Mouse (Mus musculus): ENCODE data around the gene Gsto2. TPM values are rescaled to one million over a fixed set of nuclear protein-coding genes. Genes with fewer than 3 reads are reported as not detected.
"Not testable (repeated sequence)": the region's sequence is repeated elsewhere in the genome, so short reads cannot be mapped to it uniquely, and the experiment has no call there.

Gsto2 gene
- polyA plus RNA-seq, 1 experiment from 2014 or later = 1.1 TPM

DNA sequence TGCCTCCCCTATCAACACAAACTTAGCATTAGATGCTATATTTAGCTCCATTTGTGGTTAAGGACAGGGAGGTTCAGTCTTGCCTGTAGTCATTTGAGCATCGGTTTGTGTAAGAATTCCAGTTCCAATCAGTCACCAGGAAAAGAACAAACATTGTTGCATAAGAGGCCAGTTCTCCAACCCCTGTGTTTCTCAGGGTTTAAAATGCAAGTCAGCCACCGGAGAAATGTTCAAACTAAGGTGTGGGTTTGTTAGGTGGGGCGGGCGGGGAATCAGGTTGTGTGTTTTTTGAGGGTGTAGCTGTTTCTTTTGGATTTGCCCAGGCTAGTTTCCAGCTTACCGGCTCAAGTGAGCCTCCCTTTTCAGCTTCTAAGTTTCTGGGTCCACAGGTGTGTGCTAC lies 30.7 kb upstream of the Gsto2 start:
- ATAC-seq = no peak
- no peak overlapping the region for H3K27ac ChIP-seq (ENCODE audit: low read depth, low read length)
- no peak overlapping the region for H3K4me3 ChIP-seq (ENCODE audit: low read depth, low read length)
- 94% methylated on average over 5 of the region's 5 CpGs for WGBS
- H3K4me1 ChIP-seq (ENCODE audit: control insufficient read depth, insufficient read depth, low read length) = no peaks in the 10 kb centered on the region
- H3K9me3 ChIP-seq (replicated peaks; ENCODE audit: control insufficient read depth, low read length) = no peaks in the 10 kb centered on the region
- H3K9ac ChIP-seq (ENCODE audit: low read length) = no peak overlapping the region
- no peak for DNase-seq (ENCODE audit: low spot score)
- H3K4me2 ChIP-seq (ENCODE audit: low read length) = no peak overlapping the region
- no peaks in the 10 kb centered on the region for H3K36me3 ChIP-seq (ENCODE audit: control insufficient read depth, insufficient read depth, low read length)
- H3K27me3 ChIP-seq (replicated peaks; ENCODE audit: control insufficient read depth, insufficient read depth, low read length) = no peaks in the 10 kb centered on the region

GRCm38 (mm10) chr19:47835776-47836175 lies 29.6 kb upstream of the Gsto2 start:
- ATAC-seq (no peak), DNase-seq (ENCODE audit: low spot score) (no peak)

DNA sequence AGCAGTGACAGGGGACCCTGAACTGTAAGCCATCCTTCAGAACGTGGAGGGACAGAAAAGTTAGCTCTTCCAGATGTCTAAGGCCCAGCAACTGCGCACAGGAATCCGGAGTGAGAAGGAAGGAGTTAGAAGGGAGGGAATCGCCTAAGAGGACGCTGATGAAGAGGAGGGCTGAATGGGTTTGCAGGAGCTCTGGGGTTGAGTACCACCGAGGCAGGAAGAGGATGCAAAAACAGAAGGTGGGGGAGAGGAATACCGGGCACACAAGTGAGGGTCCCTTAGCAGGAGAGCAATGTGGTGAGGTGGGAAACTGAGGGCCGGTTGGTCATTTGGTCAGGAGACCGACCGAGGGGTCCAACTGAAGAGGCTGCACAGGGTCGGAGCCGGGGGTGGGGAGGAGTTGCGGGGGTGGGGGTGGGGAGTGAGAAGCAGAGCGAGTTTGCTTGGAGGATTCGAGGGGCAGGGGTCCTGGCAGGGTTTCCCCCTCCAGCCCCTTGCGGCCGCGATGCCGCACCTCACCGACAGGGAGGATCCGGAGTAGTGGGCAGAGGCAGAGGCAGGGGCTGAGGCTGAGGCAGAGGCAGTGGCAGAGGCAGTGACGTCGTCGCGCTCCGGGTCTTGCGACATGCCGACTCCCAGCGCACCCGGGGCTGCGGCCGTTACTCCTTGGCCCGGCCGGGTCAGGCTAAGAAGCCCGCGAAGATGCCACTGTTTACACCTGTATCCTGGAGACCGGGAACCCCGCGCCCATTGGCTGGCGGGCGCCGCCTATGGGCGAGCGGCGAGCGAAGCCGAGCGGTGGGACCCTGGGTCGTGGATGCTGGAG lies 28.4 kb upstream of the Gsto2 start:
- no peak overlapping the region for H3K27ac ChIP-seq (ENCODE audit: low read depth, low read length)
- peak overlapping the region; percentile 83 for H3K4me2 ChIP-seq (ENCODE audit: low read length)
- H3K4me3 ChIP-seq (ENCODE audit: low read depth, low read length) = peak overlapping the region; percentile 47
- ATAC-seq (peak; percentile 97), DNase-seq (ENCODE audit: low spot score) (peak; percentile 71)
- WGBS = 2% methylated on average over 49 of the region's 49 CpGs
- no peaks in the 10 kb centered on the region for H3K9me3 ChIP-seq (replicated peaks; ENCODE audit: control insufficient read depth, low read length)
- no peaks in the 10 kb centered on the region for H3K27me3 ChIP-seq (replicated peaks; ENCODE audit: control insufficient read depth, insufficient read depth, low read length)
- H3K36me3 ChIP-seq (ENCODE audit: control insufficient read depth, insufficient read depth, low read length) = no peaks in the 10 kb centered on the region
- no peaks in the 10 kb centered on the region for H3K4me1 ChIP-seq (ENCODE audit: control insufficient read depth, insufficient read depth, low read length)
- H3K9ac ChIP-seq (ENCODE audit: low read length) = peak overlapping the region; percentile 58

More at GRCm38 (mm10) chr19:47835776-47836175, 29.6 kb upstream of the Gsto2 start:
- Histone ChIP-seq H3K4me2 (ENCODE audit: low read length) (no peak overlapping the region), H3K4me3 (ENCODE audit: low read depth, low read length) (no peak overlapping the region), H3K4me1 (ENCODE audit: control insufficient read depth, insufficient read depth, low read length) (no peaks in the 10 kb centered on the region), H3K27ac (ENCODE audit: low read depth, low read length) (no peak overlapping the region), H3K36me3 (ENCODE audit: control insufficient read depth, insufficient read depth, low read length) (no peaks in the 10 kb centered on the region), H3K9me3 (replicated peaks; ENCODE audit: control insufficient read depth, low read length) (no peaks in the 10 kb centered on the region), H3K9ac (ENCODE audit: low read length) (no peak overlapping the region), H3K27me3 (replicated peaks; ENCODE audit: control insufficient read depth, insufficient read depth, low read length) (no peaks in the 10 kb centered on the region)
- 86% methylated on average over 7 of the region's 7 CpGs for WGBS

DNA sequence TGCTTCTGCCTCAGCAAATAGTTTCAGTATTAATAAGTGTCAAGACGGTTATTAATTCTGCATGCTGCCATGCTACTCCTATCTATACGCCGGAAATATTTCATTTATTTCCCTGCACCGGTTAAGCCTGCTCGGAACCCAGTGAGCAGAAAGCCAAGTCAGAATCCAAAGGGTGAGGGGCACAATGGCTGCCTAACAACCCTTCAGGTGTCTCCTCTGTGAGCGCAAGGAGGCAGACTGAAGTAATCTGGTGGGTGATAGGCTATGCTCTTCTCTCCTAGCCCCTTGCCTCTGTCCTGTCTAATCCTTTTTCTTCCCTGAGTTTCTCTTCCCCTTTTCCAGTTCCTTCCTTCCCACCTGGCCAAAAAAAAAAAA lies 27.8 kb upstream of the Gsto2 start:
- ATAC-seq (peak; percentile 61), DNase-seq (ENCODE audit: low spot score) (no peak)
- Histone ChIP-seq H3K27me3 (replicated peaks; ENCODE audit: control insufficient read depth, insufficient read depth, low read length) (no peaks in the 10 kb centered on the region), H3K36me3 (ENCODE audit: control insufficient read depth, insufficient read depth, low read length) (no peaks in the 10 kb centered on the region), H3K9ac (ENCODE audit: low read length) (peak overlapping the region; percentile 58; the same call in 1 of the 2 replicates), H3K4me1 (ENCODE audit: control insufficient read depth, insufficient read depth, low read length) (no peaks in the 10 kb centered on the region), H3K27ac (ENCODE audit: low read depth, low read length) (no peak overlapping the region), H3K4me3 (ENCODE audit: low read depth, low read length) (peak overlapping the region; percentile 47), H3K4me2 (ENCODE audit: low read length) (peak overlapping the region; percentile 83), H3K9me3 (replicated peaks; ENCODE audit: control insufficient read depth, low read length) (no peaks in the 10 kb centered on the region)
- 0% methylated on average over 6 of the region's 6 CpGs for WGBS

- not testable (repeated sequence) for H3K27ac ChIP-seq (ENCODE audit: low read depth, low read length); H3K9ac ChIP-seq (ENCODE audit: low read length); H3K9me3 ChIP-seq (replicated peaks; ENCODE audit: control insufficient read depth, low read length); H3K36me3 ChIP-seq (ENCODE audit: control insufficient read depth, insufficient read depth, low read length); H3K27me3 ChIP-seq (replicated peaks; ENCODE audit: control insufficient read depth, insufficient read depth, low read length); H3K4me3 ChIP-seq (ENCODE audit: low read depth, low read length); H3K4me2 ChIP-seq (ENCODE audit: low read length); H3K4me1 ChIP-seq (ENCODE audit: control insufficient read depth, insufficient read depth, low read length); ATAC-seq; DNase-seq (ENCODE audit: low spot score)
- WGBS = 87% methylated on average over 11 of the region's 15 CpGs
Measured at GRCm38 (mm10) chr19:47841234-47841633, 24.1 kb upstream of the Gsto2 start.

DNA sequence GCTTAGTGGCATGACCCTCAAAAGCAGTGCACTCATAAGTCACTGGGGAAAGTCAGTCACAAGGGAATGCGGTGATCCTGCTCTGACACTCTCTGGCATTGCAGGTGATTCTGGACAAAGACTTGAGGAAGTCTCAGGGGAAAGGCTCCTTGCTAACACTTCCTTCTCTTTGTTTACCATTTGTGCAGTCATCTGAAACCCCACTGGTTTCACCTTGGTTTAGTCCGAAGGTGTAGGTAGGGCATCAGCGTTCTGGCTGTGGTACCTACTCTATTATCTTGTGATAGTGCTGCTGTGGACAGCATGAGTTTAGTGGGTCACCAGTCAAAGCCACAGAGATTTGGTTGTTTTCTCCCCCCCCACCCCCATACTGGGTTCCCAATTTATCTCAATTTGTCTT lies 15.6 kb upstream of the Gsto2 start:
- Histone ChIP-seq H3K4me1 (ENCODE audit: control insufficient read depth, insufficient read depth, low read length) (peaks cover 7% of the 10 kb centered on the region), H3K9me3 (replicated peaks; ENCODE audit: control insufficient read depth, low read length) (no peaks in the 10 kb centered on the region), H3K4me2 (ENCODE audit: low read length) (no peak overlapping the region), H3K36me3 (ENCODE audit: control insufficient read depth, insufficient read depth, low read length) (no peaks in the 10 kb centered on the region), H3K27me3 (replicated peaks; ENCODE audit: control insufficient read depth, insufficient read depth, low read length) (no peaks in the 10 kb centered on the region), H3K4me3 (ENCODE audit: low read depth, low read length) (no peak overlapping the region), H3K27ac (ENCODE audit: low read depth, low read length) (no peak overlapping the region), H3K9ac (ENCODE audit: low read length) (no peak overlapping the region)
- ATAC-seq = no peak
- no peak for DNase-seq (ENCODE audit: low spot score)
- 88% methylated on average over 3 of the region's 3 CpGs for WGBS

- not testable (repeated sequence) for H3K9ac ChIP-seq (ENCODE audit: low read length); H3K4me2 ChIP-seq (ENCODE audit: low read length); H3K36me3 ChIP-seq (ENCODE audit: control insufficient read depth, insufficient read depth, low read length); H3K4me3 ChIP-seq (ENCODE audit: low read depth, low read length); H3K4me1 ChIP-seq (ENCODE audit: control insufficient read depth, insufficient read depth, low read length); ATAC-seq; H3K27me3 ChIP-seq (replicated peaks; ENCODE audit: control insufficient read depth, insufficient read depth, low read length); H3K27ac ChIP-seq (ENCODE audit: low read depth, low read length); H3K9me3 ChIP-seq (replicated peaks; ENCODE audit: control insufficient read depth, low read length); DNase-seq (ENCODE audit: low spot score)
- WGBS = 87% methylated on average over 3 of the region's 3 CpGs
Measured at GRCm38 (mm10) chr19:47852131-47852530, 13.2 kb upstream of the Gsto2 start.

GRCm38 (mm10) chr19:47853053-47853452 lies 12.3 kb upstream of the Gsto2 start:
- Histone ChIP-seq H3K9me3 (replicated peaks; ENCODE audit: control insufficient read depth, low read length) (no peaks in the 10 kb centered on the region), H3K9ac (ENCODE audit: low read length) (no peak overlapping the region)
- ATAC-seq = no peak

More at GRCm38 (mm10) chr19:47853053-47853452, 12.3 kb upstream of the Gsto2 start:
- Histone ChIP-seq H3K36me3 (ENCODE audit: control insufficient read depth, insufficient read depth, low read length) (no peaks in the 10 kb centered on the region; the same call in 1 of the 2 replicates), H3K27ac (ENCODE audit: low read depth, low read length) (no peak overlapping the region), H3K4me3 (ENCODE audit: low read depth, low read length) (no peak overlapping the region), H3K4me2 (ENCODE audit: low read length) (no peak overlapping the region), H3K4me1 (ENCODE audit: control insufficient read depth, insufficient read depth, low read length) (peaks cover 7% of the 10 kb centered on the region), H3K27me3 (replicated peaks; ENCODE audit: control insufficient read depth, insufficient read depth, low read length) (no peaks in the 10 kb centered on the region)
- DNase-seq (ENCODE audit: low spot score) = no peak
- 91% methylated on average over 3 of the region's 3 CpGs for WGBS

Data from forebrain, embryonic 14.5 days (tissue).